Mouse (Mus musculus): ENCODE results near the gene Rnf186.
A peak's percentile ranks its signal among the peaks of the same experiment; 100 is the strongest.
"Not testable (repeated sequence)": the region's sequence is repeated elsewhere in the genome, so short reads cannot be mapped to it uniquely, and the experiment has no call there.

The Rnf186 gene

GRCm38 (mm10) chr4:138972139-138972826, 5.4 kb downstream of the Rnf186 start:
- DNase-seq (ENCODE audit: low spot score) = peak; percentile 56

GRCm38 (mm10) chr4:138972827-138973718, 6.2 kb downstream of the Rnf186 start, which contains the start of gene Tmco4:
Gene Tmco4, plus strand, starts transcription at chr4:138972888.
- peak; percentile 63 for DNase-seq (ENCODE audit: low spot score)

- DNase-seq (ENCODE audit: low spot score) = no peak
Measured at GRCm38 (mm10) chr4:138973719-138974115, 6.8 kb downstream of the Rnf186 start.

GRCm38 (mm10) chr4:138974540-138974939, 7.6 kb downstream of the Rnf186 start:
- not testable (repeated sequence) for DNase-seq (ENCODE audit: low spot score)

- no peak for DNase-seq (ENCODE audit: low spot score)
Measured at GRCm38 (mm10) chr4:138975194-138975593, 8.3 kb downstream of the Rnf186 start.

- DNase-seq (ENCODE audit: low spot score) = no peak
Measured at GRCm38 (mm10) chr4:138976046-138976445, 9.1 kb downstream of the Rnf186 start.

GRCm38 (mm10) chr4:138980021-138980420, 13.1 kb downstream of the Rnf186 start:
- no peak for DNase-seq (ENCODE audit: low spot score)

- DNase-seq (ENCODE audit: low spot score) = no peak
Measured at GRCm38 (mm10) chr4:138980771-138981420, 14.0 kb downstream of the Rnf186 start.

GRCm38 (mm10) chr4:138983422-138983821, 16.5 kb downstream of the Rnf186 start:
- no peak for DNase-seq (ENCODE audit: low spot score)

- DNase-seq (ENCODE audit: low spot score) = no peak
Measured at GRCm38 (mm10) chr4:138984744-138985143, 17.8 kb downstream of the Rnf186 start.

- no peak for DNase-seq (ENCODE audit: low spot score)
Measured at GRCm38 (mm10) chr4:138986280-138986679, 19.4 kb downstream of the Rnf186 start.

GRCm38 (mm10) chr4:138994389-138994788, 27.5 kb downstream of the Rnf186 start:
- no peak for DNase-seq (ENCODE audit: low spot score)

- DNase-seq (ENCODE audit: low spot score) = no peak
Measured at GRCm38 (mm10) chr4:138996410-138996809, 29.5 kb downstream of the Rnf186 start.

GRCm38 (mm10) chr4:138997121-138997520, 30.2 kb downstream of the Rnf186 start:
- no peak for DNase-seq (ENCODE audit: low spot score)

- DNase-seq (ENCODE audit: low spot score) = no peak
Measured at GRCm38 (mm10) chr4:138998611-138999010, 31.7 kb downstream of the Rnf186 start.

GRCm38 (mm10) chr4:139001026-139001425, 34.1 kb downstream of the Rnf186 start:
- no peak for DNase-seq (ENCODE audit: low spot score)

- DNase-seq (ENCODE audit: low spot score) = no peak
Measured at GRCm38 (mm10) chr4:139001433-139001832, 34.5 kb downstream of the Rnf186 start.

- no peak for DNase-seq (ENCODE audit: low spot score)
Measured at GRCm38 (mm10) chr4:139004067-139004466, 37.2 kb downstream of the Rnf186 start.

GRCm38 (mm10) chr4:139005214-139005613, 38.3 kb downstream of the Rnf186 start:
- DNase-seq (ENCODE audit: low spot score) = no peak

- DNase-seq (ENCODE audit: low spot score) = no peak
Measured at GRCm38 (mm10) chr4:139007353-139007752, 40.4 kb downstream of the Rnf186 start.

- DNase-seq (ENCODE audit: low spot score) = no peak
Measured at GRCm38 (mm10) chr4:139007981-139008536, 41.1 kb downstream of the Rnf186 start.

GRCm38 (mm10) chr4:139011201-139011702, 44.3 kb downstream of the Rnf186 start:
- DNase-seq (ENCODE audit: low spot score) = peak; percentile 28

Data from urinary bladder, postnatal 25 days (tissue).